Mouse (Mus musculus): ENCODE measurements around the gene Mapk1ip1l.

DNA sequence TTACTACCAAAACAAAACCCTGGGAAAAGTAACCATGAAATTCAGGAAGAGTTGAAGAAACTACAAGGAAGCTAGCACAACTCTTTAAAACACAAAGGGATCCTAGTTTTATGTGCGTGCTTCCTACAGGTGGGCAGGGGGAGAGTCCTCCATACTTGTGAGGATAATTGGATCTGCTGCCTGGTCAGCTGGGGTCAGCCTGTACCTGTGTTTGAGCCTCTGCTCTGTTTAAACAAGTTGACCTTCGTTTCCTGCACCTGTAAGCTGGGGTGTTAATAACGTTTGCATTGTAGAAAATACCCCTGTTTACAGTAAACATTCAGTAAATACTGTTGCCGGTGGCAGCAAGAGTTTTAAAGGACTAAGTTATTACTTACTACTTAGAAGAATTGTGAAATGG lies 7.9 kb downstream of the Mapk1ip1l start:
- TF ChIP-seq POLR2A (IDR thresholded peaks at IDR 0.05; ENCODE audit: control insufficient read depth in 1 of 2, insufficient read depth in 1 of 2, low read depth in 1 of 2, low read length in 2 of 2, poor library complexity in 1 of 2), result no peak
- no peak for TF ChIP-seq CHD1 (IDR thresholded peaks at IDR 0.05; ENCODE audit: low read depth, low read length)
- TF ChIP-seq SIN3A (IDR thresholded peaks at IDR 0.05; ENCODE audit: low read length), result no peak
- no peak for TF ChIP-seq MAFK (IDR thresholded peaks at IDR 0.05; ENCODE audit: borderline replicate concordance, low read depth, low read length)
